Mouse (Mus musculus): ENCODE data around the gene Arntl. TPM values are rescaled to one million over a fixed set of nuclear protein-coding genes. Genes with fewer than 3 reads are reported as not detected.
"Not testable (repeated sequence)": the region's sequence is repeated elsewhere in the genome, so short reads cannot be mapped to it uniquely, and the experiment has no call there.

The Arntl gene
- total RNA-seq, 2 experiments from 2014 or later, result 10.0 to 11.4 TPM

GRCm38 (mm10) chr7:113249134-113249825 lies 42.0 kb downstream of the Arntl start:
- ATAC-seq (replicated peaks; ENCODE audit: poor library complexity), result no peak

- ATAC-seq (replicated peaks; ENCODE audit: poor library complexity), result peak; percentile 89
Observed at GRCm38 (mm10) chr7:113250433-113250991, 43.2 kb downstream of the Arntl start.

- no peak for ATAC-seq (replicated peaks; ENCODE audit: poor library complexity)
Observed at GRCm38 (mm10) chr7:113251001-113251400, 43.7 kb downstream of the Arntl start.

- ATAC-seq (replicated peaks; ENCODE audit: poor library complexity), result no peak
Observed at GRCm38 (mm10) chr7:113251554-113251953, 44.3 kb downstream of the Arntl start.

GRCm38 (mm10) chr7:113253777-113254405 lies 46.6 kb downstream of the Arntl start:
- no peak for ATAC-seq (replicated peaks; ENCODE audit: poor library complexity)

GRCm38 (mm10) chr7:113256046-113256445 lies 48.8 kb downstream of the Arntl start:
- ATAC-seq (replicated peaks; ENCODE audit: poor library complexity), result peak; percentile 58

- ATAC-seq (replicated peaks; ENCODE audit: poor library complexity), result peak; percentile 62
Observed at GRCm38 (mm10) chr7:113258430-113258829, 51.2 kb downstream of the Arntl start.

GRCm38 (mm10) chr7:113260321-113261167 lies 53.3 kb downstream of the Arntl start:
- peak; percentile 89 for ATAC-seq (replicated peaks; ENCODE audit: poor library complexity)

GRCm38 (mm10) chr7:113261690-113262089 lies 54.4 kb downstream of the Arntl start:
- no peak for ATAC-seq (replicated peaks; ENCODE audit: poor library complexity)

GRCm38 (mm10) chr7:113262510-113263467 lies 55.5 kb downstream of the Arntl start:
- not testable (repeated sequence) for ATAC-seq (replicated peaks; ENCODE audit: poor library complexity)

- ATAC-seq (replicated peaks; ENCODE audit: poor library complexity), result no peak
Observed at GRCm38 (mm10) chr7:113263990-113264389, 56.7 kb downstream of the Arntl start.

- ATAC-seq (replicated peaks; ENCODE audit: poor library complexity), result peak; percentile 88
Observed at GRCm38 (mm10) chr7:113268287-113268686, 61.0 kb downstream of the Arntl start.

GRCm38 (mm10) chr7:113269081-113269480 lies 61.8 kb downstream of the Arntl start:
- ATAC-seq (replicated peaks; ENCODE audit: poor library complexity), result peak; percentile 62

GRCm38 (mm10) chr7:113269921-113270320 lies 62.7 kb downstream of the Arntl start:
- ATAC-seq (replicated peaks; ENCODE audit: poor library complexity), result no peak

GRCm38 (mm10) chr7:113270551-113270950 lies 63.3 kb downstream of the Arntl start:
- ATAC-seq (replicated peaks; ENCODE audit: poor library complexity), result no peak

GRCm38 (mm10) chr7:113270991-113271390 lies 63.7 kb downstream of the Arntl start:
- no peak for ATAC-seq (replicated peaks; ENCODE audit: poor library complexity)

GRCm38 (mm10) chr7:113272338-113272997 lies 65.2 kb downstream of the Arntl start:
- ATAC-seq (replicated peaks; ENCODE audit: poor library complexity), result no peak

- ATAC-seq (replicated peaks; ENCODE audit: poor library complexity), result no peak
Observed at GRCm38 (mm10) chr7:113277245-113277644, 70.0 kb downstream of the Arntl start.

- ATAC-seq (replicated peaks; ENCODE audit: poor library complexity), result no peak
Observed at GRCm38 (mm10) chr7:113278493-113278892, 71.2 kb downstream of the Arntl start.

GRCm38 (mm10) chr7:113279246-113279645 lies 72.0 kb downstream of the Arntl start:
- no peak for ATAC-seq (replicated peaks; ENCODE audit: poor library complexity)

All from megakaryocyte progenitor cell, adult 5-6 weeks (primary cell).